Mouse (Mus musculus) kidney, embryonic 16.5 days (tissue): ENCODE measurements around the gene Hist1h3d. TPM values are rescaled to one million over a fixed set of nuclear protein-coding genes. Genes with fewer than 3 reads are reported as not detected.
"Not testable (repeated sequence)": the region's sequence is repeated elsewhere in the genome, so short reads cannot be mapped to it uniquely, and the experiment has no call there.

ENCODE experiments used
- ATAC-seq: fragments of 200-750 bp; cut with Nextera tagmentation; 2 replicates; pipeline ENCODE4 v1.8.0; 2017; ENCODE audit warnings: moderate TSS enrichment; ENCODE audit not compliant: low FRiP score, low TSS enrichment
- H3K27ac ChIP-seq: fragments of 300-500 bp; sonication (generic); 2 replicates; pipeline ENCODE4 v1.5.1; 2014; ENCODE audit warnings: low read length
- H3K27me3 ChIP-seq: fragments of 300-500 bp; sonication (generic); 2 replicates; pipeline ENCODE4 v1.6.1; 2014; ENCODE audit warnings: low read length, control low read depth, mixed read lengths; ENCODE audit not compliant: insufficient read depth
- H3K36me3 ChIP-seq: fragments of 300-500 bp; sonication (generic); 2 replicates; pipeline ENCODE4 v1.6.1; 2014; ENCODE audit warnings: low read length, control low read depth, mixed read lengths; ENCODE audit not compliant: insufficient read depth
- H3K4me1 ChIP-seq: fragments of 300-500 bp; sonication (generic); 2 replicates; pipeline ENCODE4 v1.6.1; 2014; ENCODE audit warnings: low read length, control low read depth, mixed read lengths; ENCODE audit not compliant: insufficient read depth
- H3K4me2 ChIP-seq: fragments of 300-500 bp; sonication (generic); replicated peaks from 2 replicates; pipeline ENCODE4 v1.6.1; 2014; ENCODE audit warnings: low read depth, low read length
- H3K4me3 ChIP-seq: fragments of 300-500 bp; sonication (generic); 2 replicates; pipeline ENCODE4 v1.5.1; 2014; ENCODE audit warnings: mild to moderate bottlenecking, low read length
- H3K9ac ChIP-seq: fragments of 300-500 bp; sonication (generic); replicated peaks from 2 replicates; pipeline ENCODE4 v1.6.1; 2014; ENCODE audit warnings: low read length
- H3K9me3 ChIP-seq: fragments of 300-500 bp; sonication (generic); 2 replicates; pipeline ENCODE4 v1.6.1; 2016; ENCODE audit warnings: low read length, control low read depth
- WGBS: fragments of 180-500 bp; shearing (Covaris S2); extraction: QIAGEN DNeasy Blood & Tissue Kit; methylation state at CpG from one replicate; pipeline ENCODE4 v1.1.7; 2014; 5-methylcytosine and 5-hydroxymethylcytosine counted together
- polyA plus RNA-seq: library from polyadenylated mRNA; unstranded; fragments of >200 nt; fragmentation: Nextera tagmentation; extraction: Ambion mirVana; gene quantifications from 2 replicates; pipeline ENCODE4 v1.2.1, GENCODE M21; 2015

Hist1h3d gene
- polyA plus RNA-seq, 1 experiment from 2014 or later, result 6.1 TPM

- H3K4me2 ChIP-seq, result peak overlapping the region; percentile 83
- H3K9me3 ChIP-seq, H3K27me3 ChIP-seq, H3K36me3 ChIP-seq: not testable (repeated sequence)
- peaks cover 35% of the 10 kb centered on the region for H3K4me1 ChIP-seq
- H3K4me3 ChIP-seq, result peak overlapping the region; percentile 46
- H3K27ac ChIP-seq, result peak overlapping the region; percentile 95
- WGBS, result 1% methylated on average over 22 of the region's 36 CpGs
- ATAC-seq, result peak; percentile 90
- peak overlapping the region; percentile 88 for H3K9ac ChIP-seq
Measured at GRCm38 (mm10) chr13:23585442-23586098, 10.0 kb downstream of the Hist1h3d start.

- peaks cover 35% of the 10 kb centered on the region for H3K4me1 ChIP-seq
- no peaks in the 10 kb centered on the region for H3K36me3 ChIP-seq
- H3K27ac ChIP-seq, result peak overlapping the region; percentile 99
- no peaks in the 10 kb centered on the region for H3K27me3 ChIP-seq
- H3K4me3 ChIP-seq, result peak overlapping the region; percentile 41
- no peaks in the 10 kb centered on the region for H3K9me3 ChIP-seq
- H3K9ac ChIP-seq, result peak overlapping the region; percentile 71
- ATAC-seq, result no peak
- H3K4me2 ChIP-seq, result peak overlapping the region; percentile 83
- WGBS, result 1% methylated on average over 21 of the region's 22 CpGs
Measured at GRCm38 (mm10) chr13:23586099-23586939, 10.8 kb downstream of the Hist1h3d start.

- H3K9ac ChIP-seq, result peak overlapping the region; percentile 71
- no peaks in the 10 kb centered on the region for H3K36me3 ChIP-seq
- no peaks in the 10 kb centered on the region for H3K9me3 ChIP-seq
- H3K4me3 ChIP-seq, result peak overlapping the region; percentile 41
- WGBS, result 2% methylated on average over 1 of the region's 1 CpGs
- H3K4me2 ChIP-seq, result peak overlapping the region; percentile 83
- peaks cover 33% of the 10 kb centered on the region for H3K4me1 ChIP-seq
- no peaks in the 10 kb centered on the region for H3K27me3 ChIP-seq
- ATAC-seq, result no peak
- H3K27ac ChIP-seq, result peak overlapping the region; percentile 99
Measured at GRCm38 (mm10) chr13:23586940-23587225, 11.3 kb downstream of the Hist1h3d start.

- Histone ChIP-seq H3K4me2 (no peak overlapping the region), H3K4me3 (no peak overlapping the region), H3K27me3 (no peaks in the 10 kb centered on the region), H3K9ac (no peak overlapping the region), H3K9me3 (no peaks in the 10 kb centered on the region), H3K4me1 (peaks cover 22% of the 10 kb centered on the region), H3K36me3 (no peaks in the 10 kb centered on the region), H3K27ac (no peak overlapping the region)
- 95% methylated on average over 7 of the region's 7 CpGs for WGBS
- no peak for ATAC-seq
Measured at GRCm38 (mm10) chr13:23591206-23591605, 15.6 kb downstream of the Hist1h3d start.

GRCm38 (mm10) chr13:23591886-23592285, 16.3 kb downstream of the Hist1h3d start:
- H3K4me3 ChIP-seq, H3K4me2 ChIP-seq, H3K9ac ChIP-seq, ATAC-seq, H3K27ac ChIP-seq, H3K9me3 ChIP-seq, H3K36me3 ChIP-seq, H3K27me3 ChIP-seq: not testable (repeated sequence)
- H3K4me1 ChIP-seq, result peaks cover 17% of the 10 kb centered on the region
- 73% methylated on average over 7 of the region's 7 CpGs for WGBS

GRCm38 (mm10) chr13:23592614-23593013, 17.1 kb downstream of the Hist1h3d start:
- no peak for ATAC-seq
- no peak overlapping the region for H3K4me2 ChIP-seq
- no peak overlapping the region for H3K9ac ChIP-seq
- H3K4me3 ChIP-seq, result no peak overlapping the region
- H3K4me1 ChIP-seq, result peaks cover 14% of the 10 kb centered on the region
- H3K9me3 ChIP-seq, result no peaks in the 10 kb centered on the region
- H3K27ac ChIP-seq, result peak overlapping the region; percentile 86
- WGBS, result 61% methylated on average over 7 of the region's 7 CpGs
- H3K27me3 ChIP-seq, result no peaks in the 10 kb centered on the region
- no peaks in the 10 kb centered on the region for H3K36me3 ChIP-seq

GRCm38 (mm10) chr13:23593051-23593770, 17.6 kb downstream of the Hist1h3d start:
- H3K9me3 ChIP-seq, result no peaks in the 10 kb centered on the region
- 55% methylated on average over 5 of the region's 5 CpGs for WGBS

GRCm38 (mm10) chr13:23595185-23595584, 19.6 kb downstream of the Hist1h3d start:
- Histone ChIP-seq H3K36me3 (no peaks in the 10 kb centered on the region), H3K27me3 (no peaks in the 10 kb centered on the region), H3K4me3 (no peak overlapping the region), H3K4me2 (no peak overlapping the region), H3K27ac (no peak overlapping the region), H3K9ac (no peak overlapping the region), H3K4me1 (peaks cover 14% of the 10 kb centered on the region), H3K9me3 (no peaks in the 10 kb centered on the region)
- 91% methylated on average over 2 of the region's 2 CpGs for WGBS
- no peak for ATAC-seq

More at GRCm38 (mm10) chr13:23593051-23593770, 17.6 kb downstream of the Hist1h3d start:
- no peak overlapping the region; the same call in 1 of the 2 replicates for H3K9ac ChIP-seq
- H3K27me3 ChIP-seq, result no peaks in the 10 kb centered on the region
- peaks cover 14% of the 10 kb centered on the region for H3K4me1 ChIP-seq
- H3K27ac ChIP-seq, result peak overlapping the region; percentile 86
- no peak overlapping the region for H3K4me3 ChIP-seq
- 0 out of 2 replicates have a peak overlapping the region, but pooled peaks have one; percentile 12 for H3K4me2 ChIP-seq
- peak; percentile 61; the same call in 1 of the 2 replicates for ATAC-seq
- H3K36me3 ChIP-seq, result no peaks in the 10 kb centered on the region

- Histone ChIP-seq H3K4me2 (no peak overlapping the region), H3K36me3 (no peaks in the 10 kb centered on the region), H3K27ac (no peak overlapping the region), H3K4me3 (no peak overlapping the region), H3K9me3 (no peaks in the 10 kb centered on the region), H3K27me3 (no peaks in the 10 kb centered on the region), H3K9ac (no peak overlapping the region), H3K4me1 (peaks cover 14% of the 10 kb centered on the region)
- WGBS, result 78% methylated on average over 7 of the region's 7 CpGs
- ATAC-seq, result no peak
Measured at GRCm38 (mm10) chr13:23595622-23596372, 20.2 kb downstream of the Hist1h3d start.
